Mouse (Mus musculus) kidney, postnatal 0 days (tissue): ENCODE measurements at regions not wholly inside any gene's neighbourhood (a gene's known extent, or its start where the extent isn't known, plus 50 kb on each side); places are given as distances from the start of the nearest gene placed in this dataset.

Experiments used
- ATAC-seq: fragments of 200-750 bp; cut with Nextera tagmentation; replicated peaks from 2 replicates; pipeline ENCODE4 v1.8.0; 2017; ENCODE audit warnings: low read depth, moderate number of reproducible peaks, moderate TSS enrichment, moderate library complexity; ENCODE audit not compliant: low FRiP score
- DNase-seq: peaks from one replicate; pipeline ENCODE4 v3.0.0-alpha.2; 2016; ENCODE audit warnings: low spot score
- H3K27ac ChIP-seq: fragments of 300-500 bp; sonication (generic); 2 replicates; pipeline ENCODE4 v1.5.1; 2014; ENCODE audit warnings: mild to moderate bottlenecking
- H3K27me3 ChIP-seq: fragments of 300-500 bp; sonication (generic); 2 replicates; pipeline ENCODE4 v1.6.1; 2014; ENCODE audit warnings: low read length, mixed read lengths; ENCODE audit not compliant: insufficient read depth
- H3K36me3 ChIP-seq: fragments of 300-500 bp; sonication (generic); 2 replicates; pipeline ENCODE4 v1.6.1; 2014; ENCODE audit warnings: low read length, mixed read lengths; ENCODE audit not compliant: insufficient read depth
- H3K4me1 ChIP-seq: fragments of 300-500 bp; sonication (generic); replicated peaks from 2 replicates; pipeline ENCODE4 v1.6.1; 2014; ENCODE audit warnings: antibody characterized with exemption, low read length, mixed read lengths; ENCODE audit not compliant: insufficient read depth
- H3K4me2 ChIP-seq: fragments of 300-500 bp; sonication (generic); 2 replicates; pipeline ENCODE4 v1.6.1; 2014; ENCODE audit warnings: mild to moderate bottlenecking, low read length, moderate library complexity, mixed read lengths
- H3K4me3 ChIP-seq: fragments of 300-500 bp; sonication (generic); replicated peaks from 2 replicates; pipeline ENCODE4 v1.5.1; 2014; ENCODE audit warnings: low read depth, low read length
- H3K9ac ChIP-seq: fragments of 300-500 bp; sonication (generic); 2 replicates; pipeline ENCODE4 v1.6.1; 2014; ENCODE audit warnings: low read depth, low read length
- H3K9me3 ChIP-seq: fragments of 300-500 bp; sonication (generic); replicated peaks from 2 replicates; pipeline ENCODE4 v1.6.1; 2016; ENCODE audit warnings: low read length, inconsistent platforms, mixed read lengths
- CTCF ChIP-seq: IDR thresholded peaks from 2 replicates; pipeline ENCODE4 v1.5.1; 2016; ENCODE audit warnings: antibody characterized with exemption, low read depth, mild to moderate bottlenecking, moderate library complexity
- WGBS: fragments of 180-500 bp; shearing (Covaris S2); extraction: QIAGEN DNeasy Blood & Tissue Kit; methylation state at CpG from one replicate; pipeline ENCODE4 v1.1.7; 2014; 5-methylcytosine and 5-hydroxymethylcytosine counted together

GRCm38 (mm10) chr16:18696820-18697168, 67.0 kb upstream of the Sept5 start:
- Histone ChIP-seq H3K4me3 (no peak overlapping the region), H3K4me2 (no peak overlapping the region), H3K27ac (no peak overlapping the region), H3K4me1 (no peaks in the 10 kb centered on the region), H3K9ac (no peak overlapping the region), H3K27me3 (no peaks in the 10 kb centered on the region), H3K36me3 (no peaks in the 10 kb centered on the region), H3K9me3 (no peaks in the 10 kb centered on the region)
- no peak for TF ChIP-seq CTCF
- ATAC-seq (peak; percentile 15; the same call in 1 of the 2 replicates), DNase-seq (no peak)
- WGBS, result 64% methylated on average over 5 of the region's 5 CpGs

- 25% methylated on average over 9 of the region's 9 CpGs for WGBS
- ATAC-seq (no peak), DNase-seq (no peak)
- Histone ChIP-seq H3K4me3 (no peak overlapping the region), H3K9me3 (no peaks in the 10 kb centered on the region), H3K27ac (no peak overlapping the region), H3K4me2 (no peak overlapping the region), H3K27me3 (no peaks in the 10 kb centered on the region), H3K36me3 (no peaks in the 10 kb centered on the region), H3K4me1 (peaks cover 10% of the 10 kb centered on the region), H3K9ac (no peak overlapping the region)
- TF ChIP-seq CTCF, result no peak
Measured at GRCm38 (mm10) chr16:18704126-18704525, 72.5 kb upstream of the Cldn5 start.

- TF ChIP-seq CTCF, result no peak
- ATAC-seq, result peak; percentile 73; the same call in 1 of the 2 replicates
- Histone ChIP-seq H3K4me1 (peaks cover 10% of the 10 kb centered on the region), H3K27ac (no peak overlapping the region), H3K4me3 (no peak overlapping the region), H3K27me3 (no peaks in the 10 kb centered on the region), H3K4me2 (no peak overlapping the region), H3K36me3 (no peaks in the 10 kb centered on the region), H3K9me3 (no peaks in the 10 kb centered on the region), H3K9ac (no peak overlapping the region)
- 33% methylated on average over 9 of the region's 9 CpGs for WGBS
- DNase-seq, result peak; percentile 75
Measured at GRCm38 (mm10) chr16:18705028-18705648, 71.5 kb upstream of the Cldn5 start.

- TF ChIP-seq CTCF, result no peak
- Histone ChIP-seq H3K27me3 (no peaks in the 10 kb centered on the region), H3K36me3 (no peaks in the 10 kb centered on the region), H3K9ac (no peak overlapping the region), H3K27ac (no peak overlapping the region), H3K4me1 (no peaks in the 10 kb centered on the region), H3K9me3 (no peaks in the 10 kb centered on the region), H3K4me2 (no peak overlapping the region), H3K4me3 (no peak overlapping the region)
- DNase-seq (no peak), ATAC-seq (no peak)
- WGBS, result 59% methylated on average over 1 of the region's 1 CpGs
Measured at GRCm38 (mm10) chr16:18711637-18712125, 65.0 kb upstream of the Cldn5 start.

GRCm38 (mm10) chr16:18713017-18713416, 63.6 kb upstream of the Cldn5 start:
- WGBS, result 60% methylated on average over 5 of the region's 5 CpGs
- no peaks in the 10 kb centered on the region for H3K9me3 ChIP-seq
- H3K36me3 ChIP-seq, result no peaks in the 10 kb centered on the region
- H3K4me2 ChIP-seq, result no peak overlapping the region
- DNase-seq (no peak), ATAC-seq (no peak)
- no peaks in the 10 kb centered on the region for H3K27me3 ChIP-seq
- TF ChIP-seq CTCF, result no peak
- no peak overlapping the region for H3K4me3 ChIP-seq
- H3K4me1 ChIP-seq, result no peaks in the 10 kb centered on the region
- H3K27ac ChIP-seq, result no peak overlapping the region
- no peak overlapping the region for H3K9ac ChIP-seq

GRCm38 (mm10) chr16:18715381-18715780, 61.3 kb upstream of the Cldn5 start:
- H3K27me3 ChIP-seq, result no peaks in the 10 kb centered on the region
- TF ChIP-seq CTCF, result no peak
- no peak overlapping the region for H3K4me2 ChIP-seq
- ATAC-seq, result no peak
- H3K9me3 ChIP-seq, result no peaks in the 10 kb centered on the region
- no peak for DNase-seq
- no peak overlapping the region for H3K27ac ChIP-seq
- no peaks in the 10 kb centered on the region for H3K4me1 ChIP-seq
- H3K9ac ChIP-seq, result no peak overlapping the region
- no peaks in the 10 kb centered on the region for H3K36me3 ChIP-seq
- WGBS, result 70% methylated on average over 3 of the region's 3 CpGs
- no peak overlapping the region for H3K4me3 ChIP-seq

GRCm38 (mm10) chr16:18718040-18718439, 58.6 kb upstream of the Cldn5 start:
- H3K27ac ChIP-seq, result no peak overlapping the region
- H3K36me3 ChIP-seq, result no peaks in the 10 kb centered on the region

More at GRCm38 (mm10) chr16:18718040-18718439, 58.6 kb upstream of the Cldn5 start:
- H3K4me1 ChIP-seq, result no peaks in the 10 kb centered on the region
- 19% methylated on average over 2 of the region's 2 CpGs for WGBS
- ATAC-seq (no peak), DNase-seq (peak; percentile 28)
- H3K9ac ChIP-seq, result no peak overlapping the region
- H3K27me3 ChIP-seq, result no peaks in the 10 kb centered on the region
- no peak overlapping the region for H3K4me2 ChIP-seq
- no peak for TF ChIP-seq CTCF
- H3K4me3 ChIP-seq, result no peak overlapping the region
- no peaks in the 10 kb centered on the region for H3K9me3 ChIP-seq
